Mouse (Mus musculus) heart, embryonic 11.5 days (tissue): ENCODE data around the gene Fkbp14. TPM values are rescaled to one million over a fixed set of nuclear protein-coding genes. Genes with fewer than 3 reads are reported as not detected.
A peak's percentile ranks its signal among the peaks of the same experiment; 100 is the strongest.

Source experiments
- ATAC-seq: fragments of 200-750 bp; cut with Nextera tagmentation; replicated peaks from 2 replicates; pipeline ENCODE4 v1.8.0; 2017; ENCODE audit warnings: moderate library complexity; ENCODE audit not compliant: insufficient number of reproducible peaks, low FRiP score, low TSS enrichment
- H3K27ac ChIP-seq: fragments of 300-500 bp; sonication (generic); 2 replicates; pipeline ENCODE4 v1.5.1; 2014; ENCODE audit warnings: mild to moderate bottlenecking, low read depth, low read length
- H3K27me3 ChIP-seq: fragments of 300-500 bp; sonication (generic); 2 replicates; pipeline ENCODE4 v1.6.1; 2014; ENCODE audit warnings: mild to moderate bottlenecking, low read length, mixed read lengths; ENCODE audit not compliant: control insufficient read depth, insufficient read depth
- H3K36me3 ChIP-seq: fragments of 300-500 bp; sonication (generic); 2 replicates; pipeline ENCODE4 v1.6.1; 2014; ENCODE audit warnings: mild to moderate bottlenecking, low read length, moderate library complexity, mixed read lengths; ENCODE audit not compliant: control insufficient read depth, insufficient read depth
- H3K4me1 ChIP-seq: fragments of 300-500 bp; sonication (generic); 2 replicates; pipeline ENCODE4 v1.6.1; 2014; ENCODE audit warnings: low read length; ENCODE audit not compliant: control insufficient read depth, insufficient read depth
- H3K4me2 ChIP-seq: fragments of 300-500 bp; sonication (generic); 2 replicates; pipeline ENCODE4 v1.6.1; 2014; ENCODE audit warnings: mild to moderate bottlenecking, moderate library complexity
- H3K4me3 ChIP-seq: fragments of 300-500 bp; sonication (generic); 2 replicates; pipeline ENCODE4 v1.5.1; 2014; ENCODE audit warnings: low read depth, low read length
- H3K9ac ChIP-seq: fragments of 300-500 bp; sonication (generic); 2 replicates; pipeline ENCODE4 v1.6.1; 2014; ENCODE audit warnings: mild to moderate bottlenecking, low read depth, low read length, moderate library complexity
- H3K9me3 ChIP-seq: fragments of 300-500 bp; sonication (generic); replicated peaks from 2 replicates; pipeline ENCODE4 v1.6.1; 2016; ENCODE audit warnings: low read length; ENCODE audit not compliant: control insufficient read depth
- WGBS: fragments of 180-500 bp; shearing (Covaris S2); extraction: QIAGEN DNeasy Blood & Tissue Kit; methylation state at CpG from one replicate; pipeline ENCODE4 v1.1.7; 2014; ENCODE audit not compliant: insufficient replicate concordance; 5-methylcytosine and 5-hydroxymethylcytosine counted together
- polyA plus RNA-seq: library from polyadenylated mRNA; unstranded; fragments of >200 nt; fragmentation: Nextera tagmentation; extraction: Ambion mirVana; gene quantifications from 2 replicates; pipeline ENCODE4 v1.2.1, GENCODE M21; 2014

Gene Fkbp14
- polyA plus RNA-seq, 1 experiment from 2014 or later = 23.5 TPM

- H3K27ac ChIP-seq = no peak overlapping the region
- H3K4me3 ChIP-seq = no peak overlapping the region
- H3K4me1 ChIP-seq = peaks cover 3% of the 10 kb centered on the region; the same call in 1 of the 2 replicates
- H3K36me3 ChIP-seq = 0 out of 2 replicates have a peak, but pooled peaks cover 3% of the 10 kb centered on the region
- no peaks in the 10 kb centered on the region for H3K9me3 ChIP-seq
- WGBS = 66% methylated on average over 3 of the region's 3 CpGs
- no peaks in the 10 kb centered on the region for H3K27me3 ChIP-seq
- no peak overlapping the region for H3K9ac ChIP-seq
- no peak overlapping the region for H3K4me2 ChIP-seq
- no peak for ATAC-seq
Observed at GRCm38 (mm10) chr6:54617363-54617762, 20.3 kb upstream of the Fkbp14 start.

GRCm38 (mm10) chr6:54606241-54606640 is 9.1 kb upstream of the Fkbp14 start:
- ATAC-seq = no peak
- Histone ChIP-seq H3K36me3 (no peaks in the 10 kb centered on the region), H3K4me3 (no peak overlapping the region), H3K27me3 (no peaks in the 10 kb centered on the region), H3K9me3 (no peaks in the 10 kb centered on the region), H3K9ac (no peak overlapping the region), H3K27ac (no peak overlapping the region), H3K4me2 (no peak overlapping the region), H3K4me1 (no peaks in the 10 kb centered on the region)
- WGBS = 58% methylated on average over 4 of the region's 4 CpGs

- WGBS = 94% methylated on average over 1 of the region's 1 CpGs
- no peak overlapping the region for H3K4me3 ChIP-seq
- no peak for ATAC-seq
Observed at GRCm38 (mm10) chr6:54604001-54604715, 7.0 kb upstream of the Fkbp14 start.

GRCm38 (mm10) chr6:54602891-54603290 is 5.8 kb upstream of the Fkbp14 start:
- Histone ChIP-seq H3K4me3 (no peak overlapping the region), H3K36me3 (no peaks in the 10 kb centered on the region), H3K27ac (no peak overlapping the region), H3K4me2 (no peak overlapping the region), H3K4me1 (no peaks in the 10 kb centered on the region), H3K9me3 (no peaks in the 10 kb centered on the region), H3K9ac (no peak overlapping the region), H3K27me3 (no peaks in the 10 kb centered on the region)
- 84% methylated on average over 2 of the region's 2 CpGs for WGBS
- ATAC-seq = no peak

More at GRCm38 (mm10) chr6:54604001-54604715, 7.0 kb upstream of the Fkbp14 start:
- Histone ChIP-seq H3K4me2 (no peak overlapping the region), H3K9ac (no peak overlapping the region), H3K9me3 (no peaks in the 10 kb centered on the region), H3K27me3 (no peaks in the 10 kb centered on the region), H3K4me1 (no peaks in the 10 kb centered on the region), H3K36me3 (no peaks in the 10 kb centered on the region), H3K27ac (no peak overlapping the region)

- 78% methylated on average over 5 of the region's 5 CpGs for WGBS
- ATAC-seq = no peak
- no peaks in the 10 kb centered on the region for H3K36me3 ChIP-seq
- H3K27ac ChIP-seq = no peak overlapping the region
- H3K27me3 ChIP-seq = no peaks in the 10 kb centered on the region
- H3K9ac ChIP-seq = no peak overlapping the region
- peaks cover 3% of the 10 kb centered on the region; the same call in 1 of the 2 replicates for H3K4me1 ChIP-seq
- no peaks in the 10 kb centered on the region for H3K9me3 ChIP-seq
- H3K4me2 ChIP-seq = no peak overlapping the region
- H3K4me3 ChIP-seq = no peak overlapping the region
Observed at GRCm38 (mm10) chr6:54600681-54601347, 3.7 kb upstream of the Fkbp14 start.

GRCm38 (mm10) chr6:54597711-54598110 is 603 bp upstream of the Fkbp14 start:
- Histone ChIP-seq H3K9me3 (no peaks in the 10 kb centered on the region), H3K27ac (no peak overlapping the region), H3K9ac (no peak overlapping the region), H3K4me3 (no peak overlapping the region), H3K4me2 (no peak overlapping the region), H3K4me1 (peaks cover 3% of the 10 kb centered on the region; the same call in 1 of the 2 replicates), H3K27me3 (no peaks in the 10 kb centered on the region), H3K36me3 (no peaks in the 10 kb centered on the region)
- no peak for ATAC-seq
- 85% methylated on average over 3 of the region's 3 CpGs for WGBS

GRCm38 (mm10) chr6:54595330-54595878 is 1.7 kb downstream of the Fkbp14 start:
- WGBS = under 1% methylated on average over 43 of the region's 48 CpGs
- no peaks in the 10 kb centered on the region for H3K9me3 ChIP-seq
- peak overlapping the region; percentile 94 for H3K4me3 ChIP-seq
- H3K9ac ChIP-seq = peak overlapping the region; percentile 88
- H3K4me2 ChIP-seq = peak overlapping the region; percentile 87
- H3K36me3 ChIP-seq = no peaks in the 10 kb centered on the region
- no peak; the same call in 1 of the 2 replicates for ATAC-seq
- no peaks in the 10 kb centered on the region for H3K27me3 ChIP-seq
- peak overlapping the region; percentile 78 for H3K27ac ChIP-seq
- H3K4me1 ChIP-seq = peaks cover 10% of the 10 kb centered on the region; the same call in 1 of the 2 replicates

- Histone ChIP-seq H3K4me1 (peaks cover 10% of the 10 kb centered on the region; the same call in 1 of the 2 replicates), H3K27ac (peak within 1 kb of the TSS; percentile 78)
Observed at GRCm38 (mm10) chr6:54594469-54595329, 2.4 kb downstream of the Fkbp14 start, which contains the start of gene Plekha8. TSS of gene Plekha8 (plus strand) at chr6:54595111.

More at GRCm38 (mm10) chr6:54594469-54595329, 2.4 kb downstream of the Fkbp14 start, which contains the start of gene Plekha8:
- H3K4me2 ChIP-seq = peak within 1 kb of the TSS; percentile 87
- no peaks in the 10 kb centered on the region for H3K36me3 ChIP-seq
- ATAC-seq = peak; percentile 92
- peak within 1 kb of the TSS; percentile 94 for H3K4me3 ChIP-seq
- H3K27me3 ChIP-seq = no peaks in the 10 kb centered on the region
- H3K9ac ChIP-seq = peak within 1 kb of the TSS; percentile 88
- WGBS = under 1% methylated on average over 41 of the region's 49 CpGs
- H3K9me3 ChIP-seq = no peaks in the 10 kb centered on the region
